Mouse (Mus musculus): ENCODE results near the gene Polr3h. TPM values are rescaled to one million over a fixed set of nuclear protein-coding genes. Genes with fewer than 3 reads are reported as not detected.
A peak's percentile ranks its signal among the peaks of the same experiment; 100 is the strongest.

Gene Polr3h
- polyA plus RNA-seq, 2 experiments, result 25.0 to 71.6 TPM

- Histone ChIP-seq H3K27me3 (ENCODE audit: control insufficient read depth, insufficient read depth, low read length) (no peaks in the 10 kb centered on the region), H3K4me1 (ENCODE audit: control insufficient read depth, insufficient read depth, low read length) (no peaks in the 10 kb centered on the region), H3K9me3 (ENCODE audit: control insufficient read depth, low read length) (no peaks in the 10 kb centered on the region), H3K4me2 (replicated peaks; ENCODE audit: low read depth, low read length, severe bottlenecking) (no peak overlapping the region), H3K36me3 (ENCODE audit: control insufficient read depth, insufficient read depth, low read length) (peaks cover 23% of the 10 kb centered on the region), H3K27ac (replicated peaks; ENCODE audit: low read depth, low read length) (no peak overlapping the region), H3K4me3 (replicated peaks; ENCODE audit: low read length) (no peak overlapping the region), H3K9ac (ENCODE audit: low read depth, low read length, severe bottlenecking) (no peak overlapping the region)
- DNase-seq (ENCODE audit: low spot score), result no peak
- TF ChIP-seq POLR2A (IDR thresholded peaks at IDR 0.05; ENCODE audit: borderline replicate concordance, extremely low read depth, insufficient read depth, insufficient read length), result no peak
- 89% methylated on average over 3 of the region's 3 CpGs for WGBS
- no peak for ATAC-seq (ENCODE audit: low FRiP score, low read depth)
These were observed 40.6 kb downstream of the Polr3h start for GRCm38 (mm10) chr15:81885418-81885934.

DNA sequence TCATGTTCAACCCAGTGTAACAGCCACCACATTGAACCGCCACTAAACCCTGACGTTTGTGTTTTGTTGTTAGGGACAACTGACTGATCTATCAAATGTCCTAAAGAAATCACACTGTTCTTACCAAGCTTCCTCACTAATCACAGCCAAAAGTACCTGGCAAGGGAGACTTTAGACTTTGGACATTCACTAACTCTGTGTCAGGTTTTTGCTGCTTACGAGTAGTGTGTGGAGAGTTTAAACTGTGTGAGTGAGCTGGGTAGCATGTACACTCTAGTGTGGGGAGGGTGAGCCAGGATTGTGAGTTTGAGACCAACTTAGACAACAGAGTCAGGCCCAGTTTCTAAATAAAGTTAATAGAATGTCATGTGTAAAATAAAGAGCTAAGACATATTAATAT is 43.7 kb downstream of the Polr3h start:
- Histone ChIP-seq H3K4me3 (replicated peaks; ENCODE audit: low read length) (no peak overlapping the region), H3K4me2 (replicated peaks; ENCODE audit: low read depth, low read length, severe bottlenecking) (no peak overlapping the region), H3K36me3 (ENCODE audit: control insufficient read depth, insufficient read depth, low read length) (peaks cover 3% of the 10 kb centered on the region), H3K9ac (ENCODE audit: low read depth, low read length, severe bottlenecking) (no peak overlapping the region), H3K4me1 (ENCODE audit: control insufficient read depth, insufficient read depth, low read length) (no peaks in the 10 kb centered on the region), H3K27me3 (ENCODE audit: control insufficient read depth, insufficient read depth, low read length) (no peaks in the 10 kb centered on the region), H3K27ac (replicated peaks; ENCODE audit: low read depth, low read length) (no peak overlapping the region), H3K9me3 (ENCODE audit: control insufficient read depth, low read length) (no peaks in the 10 kb centered on the region)
- DNase-seq (ENCODE audit: low spot score), result no peak
- TF ChIP-seq POLR2A (IDR thresholded peaks at IDR 0.05; ENCODE audit: borderline replicate concordance, extremely low read depth, insufficient read depth, insufficient read length), result no peak
- WGBS, result 96% methylated on average over 3 of the region's 3 CpGs
- ATAC-seq (ENCODE audit: low FRiP score, low read depth), result no peak

- no peak overlapping the region for H3K4me3 ChIP-seq (replicated peaks; ENCODE audit: low read length)
- no peak overlapping the region for H3K9ac ChIP-seq (ENCODE audit: low read depth, low read length, severe bottlenecking)
- ATAC-seq (ENCODE audit: low FRiP score, low read depth), result no peak
- H3K36me3 ChIP-seq (ENCODE audit: control insufficient read depth, insufficient read depth, low read length), result peaks cover 3% of the 10 kb centered on the region; the same call in 1 of the 2 replicates
- no peak for TF ChIP-seq POLR2A (IDR thresholded peaks at IDR 0.05; ENCODE audit: borderline replicate concordance, extremely low read depth, insufficient read depth, insufficient read length)
- no peaks in the 10 kb centered on the region for H3K9me3 ChIP-seq (ENCODE audit: control insufficient read depth, low read length)
- 73% methylated on average over 5 of the region's 5 CpGs for WGBS
- H3K27ac ChIP-seq (replicated peaks; ENCODE audit: low read depth, low read length), result no peak overlapping the region
- no peaks in the 10 kb centered on the region for H3K4me1 ChIP-seq (ENCODE audit: control insufficient read depth, insufficient read depth, low read length)
- DNase-seq (ENCODE audit: low spot score), result no peak
- H3K4me2 ChIP-seq (replicated peaks; ENCODE audit: low read depth, low read length, severe bottlenecking), result no peak overlapping the region
- H3K27me3 ChIP-seq (ENCODE audit: control insufficient read depth, insufficient read depth, low read length), result no peaks in the 10 kb centered on the region
These were observed 46.3 kb downstream of the Polr3h start for GRCm38 (mm10) chr15:81879531-81880401.

GRCm38 (mm10) chr15:81872262-81873136 is 53.5 kb downstream of the Polr3h start, which contains the start of gene Aco2:
TSS of gene Aco2 (plus strand) at chr15:81872309.
- Histone ChIP-seq H3K4me3 (replicated peaks; ENCODE audit: low read length) (peak within 1 kb of the TSS; percentile 99), H3K4me1 (ENCODE audit: control insufficient read depth, insufficient read depth, low read length) (peaks cover 5% of the 10 kb centered on the region)
- peak; percentile 93 for ATAC-seq (ENCODE audit: low FRiP score, low read depth)

More at GRCm38 (mm10) chr15:81872262-81873136, 53.5 kb downstream of the Polr3h start, which contains the start of gene Aco2:
- peak; percentile 99 for DNase-seq (ENCODE audit: low spot score)
- peaks cover 33% of the 10 kb centered on the region for H3K36me3 ChIP-seq (ENCODE audit: control insufficient read depth, insufficient read depth, low read length)
- no peaks in the 10 kb centered on the region for H3K9me3 ChIP-seq (ENCODE audit: control insufficient read depth, low read length)
- peak within 1 kb of the TSS; percentile 97 for H3K27ac ChIP-seq (replicated peaks; ENCODE audit: low read depth, low read length)
- peak within 1 kb of the TSS; percentile 83 for H3K9ac ChIP-seq (ENCODE audit: low read depth, low read length, severe bottlenecking)
- under 1% methylated on average over 53 of the region's 53 CpGs for WGBS
- H3K4me2 ChIP-seq (replicated peaks; ENCODE audit: low read depth, low read length, severe bottlenecking), result peak within 1 kb of the TSS; percentile 81
- TF ChIP-seq POLR2A (IDR thresholded peaks at IDR 0.05; ENCODE audit: borderline replicate concordance, extremely low read depth, insufficient read depth, insufficient read length), result no peak
- no peaks in the 10 kb centered on the region for H3K27me3 ChIP-seq (ENCODE audit: control insufficient read depth, insufficient read depth, low read length)

All from limb, embryonic 14.5 days (tissue).